Mouse (Mus musculus): ENCODE data around the gene Taldo1.
A peak's percentile ranks its signal among the peaks of the same experiment; 100 is the strongest.
"Not testable (repeated sequence)": the region's sequence is repeated elsewhere in the genome, so short reads cannot be mapped to it uniquely, and the experiment has no call there.

Taldo1 gene

DNA sequence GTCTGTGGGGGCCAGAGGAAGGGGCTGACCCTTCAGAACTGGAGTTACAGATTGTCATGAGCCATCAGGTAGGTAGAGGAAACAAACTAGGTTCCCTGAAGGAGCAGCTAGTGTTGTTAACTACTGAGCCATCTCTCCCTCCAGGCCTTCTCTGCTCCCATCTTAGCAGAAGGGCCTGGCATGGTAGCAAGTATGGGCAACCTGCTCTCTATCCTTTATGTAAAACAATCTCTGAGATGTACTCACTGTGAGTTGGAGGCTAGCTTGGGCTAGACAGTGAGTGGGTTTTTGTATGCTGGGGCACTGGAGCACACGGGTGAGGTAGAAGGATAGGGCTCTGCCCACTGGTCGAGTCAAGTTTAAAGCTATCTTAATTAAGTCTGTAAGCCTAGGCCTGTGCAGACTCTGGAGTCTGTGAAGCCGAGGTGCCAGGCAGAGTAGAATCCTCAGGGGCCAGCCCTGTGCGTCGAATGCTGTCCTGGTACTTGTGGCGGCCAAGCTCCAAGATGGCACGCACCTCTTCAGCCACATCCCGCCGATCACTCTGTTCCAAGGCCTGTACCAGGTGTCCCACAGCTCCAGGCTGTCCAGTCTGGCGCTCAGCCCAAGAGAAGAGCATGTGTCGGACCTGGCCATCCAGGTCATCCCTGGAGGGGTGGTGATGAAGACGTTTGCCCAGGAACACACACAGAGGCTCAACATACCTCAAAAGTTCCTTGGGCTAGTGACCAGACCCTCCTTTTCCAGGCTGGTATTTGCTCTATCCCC, 46.4 kb downstream of the Taldo1 start:
- DNase-seq (ENCODE audit: low read depth, low spot score) = no peak

DNA sequence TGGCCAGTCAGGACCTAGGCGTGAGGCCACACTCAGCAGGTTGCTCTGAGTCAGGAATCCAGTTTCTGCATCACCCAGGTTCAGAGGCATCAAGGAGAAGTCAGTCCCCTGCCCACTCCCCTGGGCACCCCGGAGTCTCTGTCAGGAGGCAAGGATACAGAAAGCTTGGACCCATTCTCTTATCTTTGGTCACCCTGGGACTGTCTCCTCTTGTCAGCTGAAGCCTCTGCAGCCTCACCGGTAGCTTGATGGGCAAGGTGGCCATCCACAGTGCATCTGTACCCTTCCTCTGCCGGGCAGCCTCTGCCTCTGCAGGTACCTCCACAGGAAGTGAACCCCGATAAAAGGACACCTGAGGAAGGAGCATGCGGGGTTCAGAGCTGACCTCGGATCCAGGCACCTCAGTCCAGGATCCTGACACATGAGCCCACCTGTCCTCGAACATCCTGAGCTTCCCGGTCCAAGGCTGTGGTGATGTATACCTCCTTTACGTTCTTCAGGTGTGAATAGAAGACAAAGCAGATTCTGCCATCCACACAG, 47.2 kb downstream of the Taldo1 start:
- DNase-seq (ENCODE audit: low read depth, low spot score) = no peak

DNA sequence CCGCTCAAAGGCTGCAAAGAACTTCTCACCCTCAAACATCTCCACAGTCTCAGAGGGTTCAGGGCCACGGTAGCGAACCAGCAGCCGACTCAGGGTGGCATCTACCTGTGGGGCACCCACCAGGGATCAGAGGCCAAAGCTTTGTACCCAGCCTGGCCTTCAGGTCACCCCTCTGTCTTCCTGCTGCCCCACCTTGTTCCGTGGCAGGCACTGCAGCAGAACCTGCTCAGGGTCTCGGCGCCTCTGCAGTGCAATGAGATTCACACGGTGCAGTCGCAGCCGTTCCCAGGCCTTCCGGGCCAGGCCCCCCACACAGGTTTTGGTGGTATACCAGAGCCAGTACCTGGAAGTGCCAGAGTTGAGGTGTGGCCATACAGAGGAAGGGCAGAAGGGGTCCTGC, 47.8 kb downstream of the Taldo1 start:
- no peak for DNase-seq (ENCODE audit: low read depth, low spot score)

DNA sequence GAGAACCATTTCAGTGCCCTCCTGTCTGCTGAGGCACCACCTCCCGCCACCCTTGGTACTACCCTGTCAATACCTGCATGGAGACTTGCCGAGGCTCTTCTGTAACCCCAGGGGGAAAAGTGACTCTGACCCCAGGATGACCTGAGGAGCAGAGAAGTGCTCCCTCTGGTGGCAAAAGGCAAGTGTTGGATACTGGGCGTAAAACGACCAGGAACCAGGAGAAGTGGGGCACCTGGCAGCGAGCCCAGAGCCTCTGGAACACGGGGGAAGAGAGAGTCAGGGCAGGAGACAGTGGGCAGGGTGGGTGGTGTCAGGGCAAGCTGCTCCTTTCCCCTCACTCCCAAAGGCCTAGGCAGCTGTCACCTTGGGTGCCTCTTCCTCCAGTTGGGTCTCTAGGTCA, 48.6 kb downstream of the Taldo1 start:
- DNase-seq (ENCODE audit: low read depth, low spot score) = peak; percentile 89

DNA sequence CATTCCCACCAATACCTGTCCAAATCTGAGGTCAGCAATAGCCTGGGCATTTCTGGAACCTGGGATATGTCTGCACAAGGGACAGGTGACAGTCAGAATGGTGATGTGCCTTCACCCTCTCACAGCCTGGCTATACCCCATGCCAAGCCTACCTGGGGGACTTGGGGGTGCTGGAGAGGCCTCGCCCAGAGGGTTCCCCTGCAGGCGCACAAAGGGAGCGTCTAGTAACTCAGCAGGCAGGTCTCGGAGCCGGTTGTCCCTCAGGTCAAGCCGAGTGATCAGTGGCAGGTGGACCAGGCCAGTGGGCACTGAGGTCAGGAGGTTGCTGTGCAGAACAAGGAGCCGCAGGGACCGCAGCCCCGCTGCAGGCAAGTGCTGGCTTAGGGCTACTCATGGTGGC, 49.5 kb downstream of the Taldo1 start:
- DNase-seq (ENCODE audit: low read depth, low spot score) = no peak

DNA sequence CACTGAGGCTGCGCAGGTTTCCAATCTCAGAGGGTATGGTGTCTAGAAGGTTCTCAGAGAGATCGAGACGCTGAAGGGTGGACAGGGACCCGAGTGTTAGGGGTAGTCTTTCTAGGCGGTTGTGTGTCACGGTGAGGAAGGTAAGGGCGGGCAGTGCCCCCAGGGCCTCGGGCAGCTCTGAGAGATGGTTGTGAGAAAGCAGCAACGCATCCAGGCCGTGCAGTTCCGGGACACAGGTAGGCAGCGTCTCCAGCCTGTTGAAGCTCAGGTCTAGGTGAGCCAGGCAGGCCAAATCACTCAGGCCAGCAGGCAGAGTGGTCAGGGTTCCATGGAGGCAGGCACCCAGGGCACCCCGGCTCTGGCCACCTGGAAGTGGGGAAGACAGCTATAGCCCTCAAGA, 50.2 kb downstream of the Taldo1 start:
- no peak for DNase-seq (ENCODE audit: low read depth, low spot score)

DNA sequence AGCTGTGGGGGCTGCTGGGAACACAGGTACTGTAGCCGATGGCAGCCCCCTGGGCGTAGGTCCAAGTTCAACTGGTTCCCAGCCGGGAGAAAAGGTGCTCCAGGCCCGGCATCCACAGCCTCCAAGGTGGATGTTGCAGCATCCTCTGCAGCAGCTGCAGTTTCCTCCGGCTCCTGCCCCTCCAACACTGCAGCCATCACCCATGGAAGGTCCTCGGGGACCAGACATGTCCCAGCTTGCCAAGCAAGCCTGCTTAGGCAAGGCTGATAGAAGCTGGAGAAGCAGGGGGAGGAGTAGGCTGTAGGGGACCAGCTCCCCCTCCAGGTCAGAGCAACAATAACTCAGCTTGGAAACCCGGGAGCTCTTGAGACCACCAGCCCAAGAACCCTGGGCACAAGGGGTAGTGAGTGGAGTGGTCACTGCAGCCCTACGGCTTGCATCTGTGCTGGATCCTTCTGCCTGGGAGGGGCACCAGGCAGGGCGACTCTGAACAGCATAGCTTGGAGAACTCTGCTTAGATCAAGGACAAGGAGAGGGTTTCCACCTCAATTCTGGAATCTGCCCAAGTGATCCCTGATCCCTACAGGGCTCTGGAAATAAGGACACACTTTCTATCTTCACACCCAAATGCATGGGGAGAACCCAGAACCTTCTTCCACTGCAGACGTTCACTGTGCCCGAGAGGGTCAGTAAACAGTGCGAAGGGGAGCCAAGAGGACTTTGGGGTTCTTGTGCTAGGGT, 51.3 kb downstream of the Taldo1 start:
- DNase-seq (ENCODE audit: low read depth, low spot score) = peak; percentile 78

DNA sequence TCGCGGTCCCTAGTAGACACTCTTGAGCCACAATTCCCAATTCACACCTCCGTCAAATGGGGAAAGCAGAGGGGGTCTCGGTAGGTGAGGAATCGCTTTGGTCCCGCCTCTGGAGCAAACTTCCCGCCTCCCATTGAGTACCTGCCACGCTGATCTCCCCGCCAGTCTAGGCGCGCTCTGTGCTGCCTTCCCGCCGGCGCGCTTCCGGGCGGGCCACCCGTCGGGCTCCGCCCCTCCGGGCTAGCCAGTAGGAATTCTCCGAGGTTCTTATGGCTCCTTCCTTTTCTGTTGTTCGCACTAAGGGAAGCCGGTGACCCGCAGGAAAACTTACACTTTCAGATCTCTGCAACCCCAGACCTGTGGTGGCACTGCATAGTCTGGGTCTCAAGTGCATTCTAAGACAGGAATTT, 51.8 kb downstream of the Taldo1 start, which contains the start of gene Pidd1:
TSS of gene Pidd1 (minus strand) at position 198 of the 410 bp plus-strand sequence.
- peak; percentile 77 for DNase-seq (ENCODE audit: low read depth, low spot score)

DNA sequence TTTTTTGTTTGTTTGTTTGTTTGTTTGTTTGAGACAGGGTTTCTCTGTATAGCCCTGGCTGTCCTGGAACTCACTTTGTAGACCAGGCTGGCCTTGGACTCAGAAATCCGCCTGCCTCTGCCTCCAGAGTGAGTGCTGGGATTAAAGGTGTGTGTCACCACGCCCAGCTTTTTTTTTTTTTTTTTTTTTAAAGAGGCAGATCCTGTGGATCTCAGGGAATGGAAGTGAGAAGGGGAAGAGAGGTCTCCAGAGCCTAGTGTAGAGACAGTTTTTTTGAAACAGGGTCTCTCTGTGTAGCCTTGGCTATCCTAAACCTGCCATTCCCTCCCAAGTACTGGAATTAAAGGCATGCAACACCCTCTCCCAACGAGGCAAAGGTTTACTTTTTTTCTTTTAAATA, 54.4 kb downstream of the Taldo1 start:
- not testable (repeated sequence) for DNase-seq (ENCODE audit: low read depth, low spot score)

DNA sequence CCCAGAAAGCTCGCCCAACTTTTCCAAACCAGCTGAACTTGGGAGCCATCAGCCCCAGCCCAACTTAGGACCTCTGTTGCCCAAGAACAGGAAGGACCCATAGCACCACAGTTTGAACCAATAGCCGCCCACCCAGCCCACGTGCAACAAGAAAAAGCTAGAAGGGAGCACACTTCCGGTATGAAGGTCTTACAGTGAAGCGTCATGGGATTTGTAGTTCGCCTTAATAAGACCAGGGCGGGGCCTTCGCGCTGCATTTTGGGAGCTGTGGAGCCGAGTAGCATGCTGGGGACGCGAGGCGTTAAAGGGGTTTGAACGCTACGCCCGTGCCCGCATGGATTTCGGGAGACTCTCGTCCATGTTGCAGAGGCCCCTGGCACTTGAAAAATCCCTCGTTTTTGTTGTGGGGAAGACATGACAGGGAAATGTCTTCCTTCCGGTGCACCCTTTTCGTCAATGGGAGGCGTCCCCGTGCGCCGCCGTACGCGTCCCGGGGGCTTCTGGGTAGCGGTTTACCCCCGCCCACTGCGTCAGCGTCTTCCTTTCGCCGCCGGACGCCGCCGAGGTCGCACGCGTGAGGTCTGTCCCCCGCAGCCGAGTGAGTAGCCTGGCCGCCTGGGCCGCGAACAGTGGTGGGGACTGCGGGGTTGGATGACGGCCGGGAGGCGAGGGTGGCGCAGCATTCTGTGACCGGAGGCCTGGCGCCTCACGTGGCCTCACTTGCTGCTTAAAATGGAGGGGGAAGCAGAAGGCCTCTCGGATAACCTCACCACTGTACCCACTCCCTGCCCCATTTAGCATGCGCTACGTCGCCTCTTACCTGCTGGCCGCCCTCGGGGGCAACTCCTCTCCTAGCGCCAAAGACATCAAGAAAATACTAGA, 55.4 kb downstream of the Taldo1 start, which contains the start of gene Rplp2:
TSS of gene Rplp2 (plus strand) at position 261 of the 882 bp plus-strand sequence.
- DNase-seq (ENCODE audit: low read depth, low spot score) = peak; percentile 98

DNA sequence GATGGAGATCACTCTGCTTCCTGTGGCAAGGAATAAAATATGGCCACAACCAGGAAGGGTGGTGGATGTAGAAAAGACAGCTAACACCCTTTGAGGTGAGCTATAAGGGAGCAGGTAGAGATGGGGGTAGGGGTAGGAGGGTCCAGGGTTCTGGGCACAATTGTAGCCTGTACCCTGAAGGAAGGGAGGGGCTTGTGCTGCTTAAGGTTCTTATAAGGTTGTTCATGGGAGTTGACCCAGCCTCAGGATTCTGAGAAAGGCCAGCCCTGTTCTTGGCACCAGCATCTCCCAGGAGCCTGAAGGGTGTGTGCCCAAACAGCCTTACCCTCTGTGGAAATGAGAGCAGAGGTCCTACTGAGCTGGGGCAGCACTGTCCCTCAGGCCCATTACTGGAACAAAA, 59.9 kb downstream of the Taldo1 start:
- DNase-seq (ENCODE audit: low read depth, low spot score) = no peak

All from ES-CJ7 (cell line).